ENCODE assay signal across 1 mouse cellular context in the genomic region with DNA sequence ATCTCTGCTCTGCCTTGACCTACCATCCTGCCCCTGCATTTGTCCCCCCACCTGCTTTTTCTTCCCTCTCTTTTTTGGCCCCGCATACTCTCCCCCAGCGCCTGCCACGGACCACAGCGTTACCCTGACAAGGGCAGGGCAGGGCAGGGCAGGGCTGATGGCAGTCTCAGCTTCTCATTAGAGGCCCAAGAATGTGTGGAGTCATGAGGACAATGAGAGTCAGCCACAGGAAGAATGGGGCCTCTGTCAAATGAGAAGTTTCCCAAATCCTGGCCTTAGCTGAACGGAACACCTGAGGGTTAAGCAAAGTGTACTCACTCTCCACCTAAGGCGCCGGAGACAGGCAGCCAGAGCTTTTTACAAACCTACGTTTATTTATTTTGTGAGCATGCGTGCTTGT.
TF ChIP-seq lines count a peak whose summit lies in the region.

No protein-coding gene starts in this region.

TF ChIP-seq in ES-E14, 5 proteins besides CTCF, POLR2A, EP300 and RAD21:
- no peak for TF ChIP-seq HCFC1 (IDR thresholded peaks at IDR 0.05; ENCODE audit: borderline replicate concordance, insufficient read depth, low read length)
- TF ChIP-seq MAFK (IDR thresholded peaks at IDR 0.05; ENCODE audit: insufficient read depth, low read depth, low read length): no peak
- no peak for TF ChIP-seq ZNF384 (IDR thresholded peaks at IDR 0.05; ENCODE audit: low read depth, low read length)
